Mouse (Mus musculus) thymus, adult 2 months (tissue): ENCODE data around the gene Anks1.

ENCODE experiments used
- CTCF ChIP-seq: fragments of 200-500 bp; IDR thresholded peaks from 2 replicates; pipeline ENCODE4 v1.5.1; 2012; ENCODE audit warnings: mild to moderate bottlenecking, control low read depth, low read length, moderate library complexity, borderline replicate concordance; ENCODE audit not compliant: control insufficient read depth, poor library complexity, insufficient read depth; ENCODE audit errors: extremely low read depth
- POLR2A ChIP-seq: fragments of 200-500 bp; IDR thresholded peaks from 2 replicates; pipeline ENCODE4 v1.6.1; 2012; ENCODE audit warnings: mild to moderate bottlenecking, low read length, control low read depth, moderate library complexity; ENCODE audit not compliant: control insufficient read depth, poor library complexity, insufficient read depth; ENCODE audit errors: extremely low read depth

DNA sequence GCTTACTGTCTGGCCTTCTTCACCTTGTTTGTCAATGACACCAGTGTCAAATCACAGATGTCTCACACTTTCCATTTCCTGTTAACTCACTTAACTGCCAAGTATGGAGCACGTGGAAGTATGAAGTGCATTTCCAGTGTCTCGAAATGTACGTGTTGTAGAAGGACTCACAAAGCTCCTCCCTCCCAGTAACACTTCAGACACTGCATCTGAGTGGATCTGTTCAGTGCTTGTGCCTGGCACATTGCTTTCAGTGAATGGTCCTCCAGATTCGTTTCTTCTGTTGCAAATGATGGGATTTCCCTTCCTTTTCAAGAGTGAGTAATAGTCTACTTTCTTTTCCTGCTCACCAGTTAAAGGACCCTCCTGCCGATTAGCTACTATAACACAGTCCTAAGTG lies 61.2 kb downstream of the Anks1 start:
- TF ChIP-seq CTCF (no peak), POLR2A (no peak)
